Mouse (Mus musculus): Measurements from ENCODE around the gene Irf4.

- TF ChIP-seq POLR2A (IDR thresholded peaks at IDR 0.05; ENCODE audit: extremely low read depth, insufficient read depth, low read length), result no peak
- TF ChIP-seq CTCF (IDR thresholded peaks at IDR 0.05; ENCODE audit: low read depth, low read length), result no peak
Measured at GRCm38 (mm10) chr13:30729245-30729644, 19.8 kb upstream of the Irf4 start.
